Mouse (Mus musculus): ENCODE measurements at regions not wholly inside any gene's neighbourhood (a gene's known extent, or its start where the extent isn't known, plus 50 kb on each side); places are given as distances from the start of the nearest gene placed in this dataset.
"Not testable (repeated sequence)": the region's sequence is repeated elsewhere in the genome, so short reads cannot be mapped to it uniquely, and the experiment has no call there.

DNA sequence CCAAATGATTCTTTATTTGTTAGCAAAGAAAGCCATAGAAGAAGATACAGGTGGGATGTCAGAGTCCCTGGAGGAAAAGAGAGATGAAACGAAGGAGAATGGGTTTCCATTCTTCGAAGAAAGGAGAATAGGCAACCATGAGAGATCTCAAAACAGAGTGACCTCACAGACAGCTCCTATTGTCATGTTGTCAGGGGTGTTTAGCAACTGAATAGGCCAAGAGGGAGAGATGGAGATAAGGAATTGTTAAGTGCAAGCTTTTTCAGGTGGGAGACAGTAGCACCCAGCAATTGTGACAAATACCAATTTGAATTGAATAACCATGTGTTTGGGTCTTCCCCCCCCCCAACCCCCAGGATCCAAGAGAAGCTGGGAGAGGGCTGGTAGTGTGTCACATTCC, 1121.0 kb upstream of the 1700015G11Rik start:
- no peak overlapping the region for H3K4me2 ChIP-seq (replicated peaks; ENCODE audit: low read depth, low read length)
- no peaks in the 10 kb centered on the region for H3K27me3 ChIP-seq (replicated peaks; ENCODE audit: insufficient read depth, low read length)
- no peak overlapping the region for H3K27ac ChIP-seq (ENCODE audit: low read length)
- H3K36me3 ChIP-seq (ENCODE audit: insufficient read depth, low read length) = no peaks in the 10 kb centered on the region
- no peaks in the 10 kb centered on the region for H3K9me3 ChIP-seq (ENCODE audit: low read length)
- WGBS = 58% methylated on average over 2 of the region's 2 CpGs
- H3K4me1 ChIP-seq (ENCODE audit: insufficient read depth, low read depth, low read length) = no peaks in the 10 kb centered on the region
- TF ChIP-seq EP300 (IDR thresholded peaks at IDR 0.05) = no peak
- no peak for TF ChIP-seq CTCF (IDR thresholded peaks at IDR 0.05)
- H3K9ac ChIP-seq (replicated peaks; ENCODE audit: low read depth) = no peak overlapping the region
- no peak overlapping the region for H3K4me3 ChIP-seq (ENCODE audit: low read depth, low read length)
- ATAC-seq (no peak), DNase-seq (ENCODE audit: low spot score) (no peak)

- no peak overlapping the region for H3K9ac ChIP-seq (replicated peaks; ENCODE audit: low read depth)
- H3K9me3 ChIP-seq (ENCODE audit: low read length) = no peaks in the 10 kb centered on the region
- H3K36me3 ChIP-seq (ENCODE audit: insufficient read depth, low read length) = no peaks in the 10 kb centered on the region
- no peak for TF ChIP-seq EP300 (IDR thresholded peaks at IDR 0.05)
- TF ChIP-seq CTCF (IDR thresholded peaks at IDR 0.05) = no peak
- no peaks in the 10 kb centered on the region for H3K4me1 ChIP-seq (ENCODE audit: insufficient read depth, low read depth, low read length)
- H3K4me2 ChIP-seq (replicated peaks; ENCODE audit: low read depth, low read length) = no peak overlapping the region
- H3K4me3 ChIP-seq (ENCODE audit: low read depth, low read length) = no peak overlapping the region
- ATAC-seq (no peak), DNase-seq (ENCODE audit: low spot score) (no peak)
- H3K27me3 ChIP-seq (replicated peaks; ENCODE audit: insufficient read depth, low read length) = no peaks in the 10 kb centered on the region
- H3K27ac ChIP-seq (ENCODE audit: low read length) = no peak overlapping the region
Observed at GRCm38 (mm10) chr7:53117666-53118065, 1102.1 kb upstream of the 1700015G11Rik start.

- DNase-seq (ENCODE audit: low spot score) = no peak
- Histone ChIP-seq H3K9me3 (ENCODE audit: low read length) (no peaks in the 10 kb centered on the region), H3K4me3 (ENCODE audit: low read depth, low read length) (no peak overlapping the region), H3K36me3 (ENCODE audit: insufficient read depth, low read length) (no peaks in the 10 kb centered on the region), H3K27ac (ENCODE audit: low read length) (no peak overlapping the region), H3K27me3 (replicated peaks; ENCODE audit: insufficient read depth, low read length) (no peaks in the 10 kb centered on the region), H3K4me2 (replicated peaks; ENCODE audit: low read depth, low read length) (no peak overlapping the region), H3K4me1 (ENCODE audit: insufficient read depth, low read depth, low read length) (no peaks in the 10 kb centered on the region), H3K9ac (replicated peaks; ENCODE audit: low read depth) (no peak overlapping the region)
- WGBS = 69% methylated on average over 2 of the region's 2 CpGs
- TF ChIP-seq EP300 (IDR thresholded peaks at IDR 0.05) (no peak), CTCF (IDR thresholded peaks at IDR 0.05) (no peak)
- no peak for ATAC-seq
Observed at GRCm38 (mm10) chr7:53115781-53116180, 1100.3 kb upstream of the 1700015G11Rik start.

- H3K4me3 ChIP-seq (ENCODE audit: low read depth, low read length) = no peak overlapping the region
- DNase-seq (ENCODE audit: low spot score) = no peak
- no peak for ATAC-seq
- TF ChIP-seq EP300 (IDR thresholded peaks at IDR 0.05) (no peak), CTCF (IDR thresholded peaks at IDR 0.05) (no peak)
- H3K9me3 ChIP-seq (ENCODE audit: low read length) = no peaks in the 10 kb centered on the region
- no peak overlapping the region for H3K27ac ChIP-seq (ENCODE audit: low read length)
- H3K4me2 ChIP-seq (replicated peaks; ENCODE audit: low read depth, low read length) = no peak overlapping the region
- 68% methylated on average over 2 of the region's 2 CpGs for WGBS
- no peak overlapping the region for H3K9ac ChIP-seq (replicated peaks; ENCODE audit: low read depth)
- H3K36me3 ChIP-seq (ENCODE audit: insufficient read depth, low read length) = no peaks in the 10 kb centered on the region
- H3K27me3 ChIP-seq (replicated peaks; ENCODE audit: insufficient read depth, low read length) = no peaks in the 10 kb centered on the region
- no peaks in the 10 kb centered on the region for H3K4me1 ChIP-seq (ENCODE audit: insufficient read depth, low read depth, low read length)
Observed at GRCm38 (mm10) chr7:53109265-53109855, 1093.8 kb upstream of the 1700015G11Rik start.

DNA sequence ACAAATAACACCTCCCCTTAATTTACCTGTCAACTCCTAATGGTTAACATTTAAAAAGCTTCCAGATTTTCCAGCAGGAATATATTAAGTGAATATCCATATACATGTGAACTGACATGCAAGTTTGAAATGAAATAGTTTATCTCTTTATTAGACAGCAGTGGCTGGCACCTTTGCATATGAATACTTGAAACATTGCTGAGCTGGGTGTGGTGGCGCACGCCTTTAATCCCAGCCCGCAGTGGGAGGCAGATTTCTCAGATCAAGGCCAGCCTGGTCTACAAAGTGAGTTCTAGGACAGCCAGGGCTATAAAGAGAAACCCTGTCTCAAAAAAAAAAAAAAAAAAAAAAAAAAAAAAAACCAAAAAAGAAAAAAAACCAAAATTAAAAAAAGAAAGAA, 1092.1 kb upstream of the 1700015G11Rik start:
- no peaks in the 10 kb centered on the region for H3K36me3 ChIP-seq (ENCODE audit: insufficient read depth, low read length)
- TF ChIP-seq CTCF (IDR thresholded peaks at IDR 0.05) = no peak
- no peak for TF ChIP-seq EP300 (IDR thresholded peaks at IDR 0.05)
- H3K9me3 ChIP-seq (ENCODE audit: low read length) = no peaks in the 10 kb centered on the region
- DNase-seq (ENCODE audit: low spot score) = no peak
- 90% methylated on average over 3 of the region's 3 CpGs for WGBS
- no peak overlapping the region for H3K27ac ChIP-seq (ENCODE audit: low read length)
- H3K9ac ChIP-seq (replicated peaks; ENCODE audit: low read depth) = no peak overlapping the region
- ATAC-seq = no peak
- no peak overlapping the region for H3K4me3 ChIP-seq (ENCODE audit: low read depth, low read length)
- H3K4me2 ChIP-seq (replicated peaks; ENCODE audit: low read depth, low read length) = no peak overlapping the region
- H3K27me3 ChIP-seq (replicated peaks; ENCODE audit: insufficient read depth, low read length) = no peaks in the 10 kb centered on the region
- no peaks in the 10 kb centered on the region for H3K4me1 ChIP-seq (ENCODE audit: insufficient read depth, low read depth, low read length)

DNA sequence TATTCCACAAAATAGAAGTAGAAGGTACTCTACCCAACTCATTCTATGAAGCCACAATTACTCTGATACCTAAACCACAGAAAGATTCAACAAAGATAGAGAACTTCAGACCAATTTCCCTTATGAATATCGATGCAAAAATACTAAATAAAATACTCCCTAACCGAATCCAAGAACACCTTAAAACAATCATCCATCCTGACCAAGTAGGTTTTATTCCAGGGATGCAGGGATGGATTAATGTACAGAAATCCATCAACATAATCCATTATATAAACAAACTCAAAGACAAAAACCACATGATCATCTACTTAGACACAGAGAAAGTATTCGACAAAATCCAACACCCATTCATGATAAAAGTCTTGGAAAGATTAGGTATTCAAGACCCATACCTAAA, 1070.3 kb upstream of the 1700015G11Rik start:
- DNase-seq (ENCODE audit: low spot score); ATAC-seq; H3K27me3 ChIP-seq (replicated peaks; ENCODE audit: insufficient read depth, low read length); H3K9ac ChIP-seq (replicated peaks; ENCODE audit: low read depth); H3K4me1 ChIP-seq (ENCODE audit: insufficient read depth, low read depth, low read length); H3K9me3 ChIP-seq (ENCODE audit: low read length); H3K4me3 ChIP-seq (ENCODE audit: low read depth, low read length); H3K4me2 ChIP-seq (replicated peaks; ENCODE audit: low read depth, low read length); H3K27ac ChIP-seq (ENCODE audit: low read length); H3K36me3 ChIP-seq (ENCODE audit: insufficient read depth, low read length): not testable (repeated sequence)
- 74% methylated on average over 3 of the region's 3 CpGs for WGBS

- Histone ChIP-seq H3K36me3 (ENCODE audit: insufficient read depth, low read length) (no peaks in the 10 kb centered on the region), H3K4me3 (ENCODE audit: low read depth, low read length) (no peak overlapping the region), H3K27ac (ENCODE audit: low read length) (no peak overlapping the region), H3K9me3 (ENCODE audit: low read length) (no peaks in the 10 kb centered on the region), H3K27me3 (replicated peaks; ENCODE audit: insufficient read depth, low read length) (no peaks in the 10 kb centered on the region), H3K4me2 (replicated peaks; ENCODE audit: low read depth, low read length) (no peak overlapping the region), H3K9ac (replicated peaks; ENCODE audit: low read depth) (no peak overlapping the region), H3K4me1 (ENCODE audit: insufficient read depth, low read depth, low read length) (no peaks in the 10 kb centered on the region)
- TF ChIP-seq CTCF (IDR thresholded peaks at IDR 0.05) = no peak
- no peak for TF ChIP-seq EP300 (IDR thresholded peaks at IDR 0.05)
- DNase-seq (ENCODE audit: low spot score) (peak; percentile 32), ATAC-seq (0 out of 2 replicates have a peak, but pooled peaks have one; percentile 23)
Observed at GRCm38 (mm10) chr7:53070621-53071020, 1055.1 kb upstream of the 1700015G11Rik start.
